Mouse (Mus musculus) urinary bladder, postnatal 10 days (tissue): Measurements from ENCODE around the gene Tnfrsf8.

ENCODE experiments used
- DNase-seq: peaks from one replicate; pipeline ENCODE4 v3.0.0; 2022; ENCODE audit warnings: low spot score

The Tnfrsf8 gene

GRCm38 (mm10) chr4:145270136-145270535, 44.8 kb downstream of the Tnfrsf8 start:
- no peak for DNase-seq

- no peak for DNase-seq
Measured at GRCm38 (mm10) chr4:145267631-145268110, 47.3 kb downstream of the Tnfrsf8 start.

GRCm38 (mm10) chr4:145266505-145266904, 48.5 kb downstream of the Tnfrsf8 start:
- no peak for DNase-seq

GRCm38 (mm10) chr4:145264761-145265160, 50.2 kb downstream of the Tnfrsf8 start:
- no peak for DNase-seq

GRCm38 (mm10) chr4:145263583-145263982, 51.4 kb downstream of the Tnfrsf8 start:
- DNase-seq: no peak

GRCm38 (mm10) chr4:145260802-145261201, 54.2 kb downstream of the Tnfrsf8 start:
- DNase-seq: no peak

GRCm38 (mm10) chr4:145257751-145258434, 57.1 kb downstream of the Tnfrsf8 start:
- no peak for DNase-seq

GRCm38 (mm10) chr4:145256144-145256543, 58.8 kb downstream of the Tnfrsf8 start:
- no peak for DNase-seq

GRCm38 (mm10) chr4:145254418-145254817, 60.5 kb downstream of the Tnfrsf8 start:
- no peak for DNase-seq

- DNase-seq: no peak
Measured at GRCm38 (mm10) chr4:145252611-145253010, 62.4 kb downstream of the Tnfrsf8 start.

GRCm38 (mm10) chr4:145251546-145251945, 63.4 kb downstream of the Tnfrsf8 start:
- no peak for DNase-seq

GRCm38 (mm10) chr4:145250002-145250401, 65.0 kb downstream of the Tnfrsf8 start:
- no peak for DNase-seq

- DNase-seq: no peak
Measured at GRCm38 (mm10) chr4:145247556-145247955, 67.4 kb downstream of the Tnfrsf8 start.

GRCm38 (mm10) chr4:145246173-145247011, 68.6 kb downstream of the Tnfrsf8 start, which contains the start of gene Tnfrsf1b:
Gene Tnfrsf1b (minus strand): TSS chr4:145246870.
- no peak for DNase-seq

GRCm38 (mm10) chr4:145245581-145245980, 69.4 kb downstream of the Tnfrsf8 start:
- no peak for DNase-seq

- no peak for DNase-seq
Measured at GRCm38 (mm10) chr4:145244676-145245075, 70.3 kb downstream of the Tnfrsf8 start.

GRCm38 (mm10) chr4:145242719-145243350, 72.1 kb downstream of the Tnfrsf8 start:
- DNase-seq: no peak

- no peak for DNase-seq
Measured at GRCm38 (mm10) chr4:145240723-145241231, 74.2 kb downstream of the Tnfrsf8 start.

- DNase-seq: no peak
Measured at GRCm38 (mm10) chr4:145239049-145239830, 75.7 kb downstream of the Tnfrsf8 start.

- no peak for DNase-seq
Measured at GRCm38 (mm10) chr4:145236027-145236426, 78.9 kb downstream of the Tnfrsf8 start.

GRCm38 (mm10) chr4:145233487-145234228, 81.3 kb downstream of the Tnfrsf8 start:
- DNase-seq: no peak
